Mouse (Mus musculus) effector memory CD4-positive, alpha-beta T cell, adult 7 months (primary cell): ENCODE data around the gene Dnaaf5. TPM values are rescaled to one million over a fixed set of nuclear protein-coding genes. Genes with fewer than 3 reads are reported as not detected.

Experiments
- polyA plus RNA-seq: library from polyadenylated mRNA; unstranded; fragments of 100-300 nt; shearing (Covaris generic); gene quantifications from one replicate; pipeline ENCODE4 v1.2.1, GENCODE M21; 2017

The Dnaaf5 gene
- polyA plus RNA-seq = 3.3 TPM

GRCm38 (mm10) chr5:139149681-139150602 lies at the start of gene Dnaaf5, which contains the start of gene Prkar1b:
Gene Dnaaf5 (plus strand): TSS chr5:139150223.
Gene Prkar1b (minus strand): TSS chr5:139150001.

GRCm38 (mm10) chr5:139199995-139200769 lies 50.2 kb downstream of the Dnaaf5 start, which contains the start of gene Sun1:
Gene Sun1 (plus strand): TSS chr5:139200637.

Other genes with a start within 250 kb of the Dnaaf5 start
- gene Pdgfa, start 152.9 kb upstream of the Dnaaf5 start, polyA plus RNA-seq = not detected
- gene Prkar1b, start 222 bp upstream of the Dnaaf5 start, polyA plus RNA-seq = 0.78 TPM
- 37.5 TPM for gene Sun1, start 50.4 kb downstream of the Dnaaf5 start, polyA plus RNA-seq
- gene Get4, start 102.1 kb downstream of the Dnaaf5 start, polyA plus RNA-seq = 85.9 TPM
- gene Adap1, start 175.4 kb downstream of the Dnaaf5 start, polyA plus RNA-seq = 23.8 TPM
- gene Cox19, start 201.2 kb downstream of the Dnaaf5 start, polyA plus RNA-seq = 20.3 TPM
- not detected for gene Cyp2w1, start 202.4 kb downstream of the Dnaaf5 start, polyA plus RNA-seq
- 21.2 TPM for gene Gpr146, start 227.5 kb downstream of the Dnaaf5 start, polyA plus RNA-seq